Mouse (Mus musculus): ENCODE results near the gene Tgfbrap1.
A peak's percentile ranks its signal among the peaks of the same experiment; 100 is the strongest.
"Not testable (repeated sequence)": the region's sequence is repeated elsewhere in the genome, so short reads cannot be mapped to it uniquely, and the experiment has no call there.

Gene Tgfbrap1

DNA sequence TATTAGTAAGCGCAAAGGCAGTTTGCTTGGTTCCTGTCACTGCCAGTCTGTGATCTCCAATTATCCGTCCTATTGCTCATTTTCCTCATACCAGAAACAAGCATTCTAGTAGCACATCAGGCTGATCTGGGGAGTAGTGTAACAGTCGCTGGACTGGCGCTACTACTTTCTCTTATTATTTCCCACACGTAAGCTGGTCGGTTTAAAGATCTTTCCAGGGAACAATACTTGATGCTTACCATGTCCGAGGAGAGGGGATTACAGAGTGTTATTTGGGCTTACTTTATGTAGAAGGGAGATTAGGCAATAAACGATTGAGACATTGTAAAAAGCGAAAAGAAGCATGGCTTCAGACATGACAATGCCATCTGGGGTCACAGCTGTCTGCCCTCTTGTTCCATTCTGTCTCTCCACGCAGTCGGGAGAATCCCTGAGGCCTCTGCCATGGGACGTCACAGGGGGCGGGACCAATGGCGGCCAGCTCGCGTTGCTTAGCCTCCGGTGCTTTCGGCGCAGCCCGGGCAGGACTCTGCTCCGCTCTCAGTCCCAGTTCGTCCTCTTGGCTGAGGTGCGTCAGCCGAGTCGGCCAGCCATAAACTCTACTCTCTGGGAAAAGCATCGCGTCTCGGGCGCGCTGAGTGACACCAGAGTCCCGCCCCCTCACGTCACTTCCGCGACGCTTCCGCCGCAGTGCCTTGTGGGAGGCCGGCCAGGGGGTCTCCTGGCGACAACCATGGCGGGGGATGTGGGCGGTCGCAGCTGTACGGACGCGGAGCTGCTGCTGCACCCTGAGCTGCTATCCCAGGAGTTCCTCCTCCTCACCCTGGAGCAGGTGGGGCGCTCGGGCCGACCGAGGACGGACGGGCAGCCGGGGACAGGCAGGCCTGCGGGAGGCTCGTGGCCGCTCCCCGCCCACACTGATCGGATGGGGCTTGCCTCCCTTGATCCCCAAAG is at the start of gene Tgfbrap1, which contains the start of gene AI597479:
Tgfbrap1 (minus strand) TSS at position 607 of the 954 bp plus-strand sequence.
AI597479 (plus strand) TSS at position 680 of the 954 bp plus-strand sequence.
- DNase-seq (ENCODE audit: low spot score in 2 of 2): peak; percentile 88 to 94

DNA sequence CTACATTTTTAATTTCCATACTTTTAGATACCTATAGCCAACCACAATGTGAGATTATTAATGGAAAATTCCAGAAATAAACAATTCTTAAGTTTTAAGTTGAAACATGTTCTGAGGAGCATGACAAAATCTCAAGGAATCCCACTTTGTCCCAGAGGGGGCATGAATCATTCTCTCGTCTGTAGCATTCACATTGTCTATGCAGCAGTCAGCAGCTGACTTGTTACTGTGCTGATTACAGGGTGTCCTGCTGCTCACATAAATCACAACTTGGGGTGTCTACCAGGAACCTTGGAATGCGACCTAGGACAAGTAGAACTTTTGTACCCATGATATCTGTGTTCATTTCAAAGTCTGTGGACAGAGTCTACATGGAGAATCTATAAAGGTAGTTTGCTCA is 49.0 kb upstream of the Tgfbrap1 start:
- no peak for DNase-seq (ENCODE audit: low spot score in 2 of 2)

- no peak for DNase-seq (ENCODE audit: low spot score in 2 of 2)
Measured at GRCm38 (mm10) chr1:43145388-43145787, 47.0 kb upstream of the Tgfbrap1 start.

DNA sequence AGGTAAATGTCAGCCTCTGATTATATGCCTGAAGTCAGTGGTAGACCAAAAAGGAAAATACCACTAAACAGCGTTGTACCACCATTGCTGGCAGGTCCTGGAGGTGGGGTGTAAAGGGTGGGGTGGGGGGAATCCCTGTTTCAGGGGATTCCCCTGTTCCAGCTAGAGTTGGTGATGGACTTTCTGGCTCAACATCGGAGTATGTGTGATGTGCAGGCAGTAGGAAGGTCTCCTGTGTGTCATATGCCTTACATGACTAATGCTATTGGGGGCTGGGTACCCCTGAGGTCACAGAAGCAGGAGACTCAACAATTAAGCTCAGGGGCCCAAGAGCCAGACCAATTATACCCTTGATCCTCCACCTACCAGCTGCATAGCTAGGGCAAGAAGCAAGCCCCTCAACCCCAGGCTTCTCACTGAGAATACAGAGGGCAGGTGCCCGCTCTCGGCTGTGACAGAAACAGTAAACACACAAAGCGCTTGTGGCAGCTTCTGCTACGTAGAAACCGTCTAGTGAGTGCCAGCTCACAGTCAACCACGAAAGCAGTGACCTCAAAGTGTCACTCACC is 46.0 kb upstream of the Tgfbrap1 start:
- DNase-seq (ENCODE audit: low spot score in 2 of 2): no peak

GRCm38 (mm10) chr1:43143791-43144190 is 45.4 kb upstream of the Tgfbrap1 start:
- no peak for DNase-seq (ENCODE audit: low spot score in 2 of 2)

DNA sequence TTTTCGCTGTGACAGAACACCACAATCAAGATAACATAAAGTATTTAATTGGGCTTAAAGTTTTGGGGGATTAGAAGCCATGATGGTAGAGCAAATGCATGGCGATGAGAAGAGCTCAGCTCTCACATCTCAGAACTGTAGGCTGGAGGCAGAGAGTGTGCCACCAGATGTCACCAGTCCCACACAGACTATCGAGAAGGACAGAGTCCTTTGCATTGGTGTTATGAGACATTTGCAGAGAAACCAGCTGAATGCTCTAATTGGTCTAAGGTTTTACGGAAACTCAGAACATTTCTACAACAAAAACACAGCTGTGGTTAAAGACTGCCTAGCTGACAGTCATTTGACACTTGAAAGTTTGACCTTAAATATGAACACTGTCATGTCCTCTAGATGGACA is 44.8 kb upstream of the Tgfbrap1 start:
- DNase-seq (ENCODE audit: low spot score in 2 of 2): no peak

DNA sequence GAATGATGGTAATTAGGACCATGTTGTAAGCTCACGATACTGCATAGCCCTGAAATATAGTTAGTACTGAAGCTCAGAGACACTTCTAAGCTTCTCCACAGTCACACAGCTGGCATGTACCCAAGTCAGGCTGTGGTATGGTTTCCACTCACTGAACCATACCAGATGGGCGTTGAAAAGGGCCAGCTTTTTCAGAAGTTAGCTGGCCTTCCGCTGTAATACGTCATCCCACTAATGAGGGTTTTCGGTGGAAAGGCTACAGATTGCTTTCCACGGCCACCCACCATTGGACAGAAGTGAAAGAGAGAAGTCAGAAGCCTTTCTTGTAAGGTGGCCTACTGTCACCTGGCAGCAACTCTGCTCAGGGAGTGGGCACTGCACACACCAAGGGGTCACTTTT is 44.4 kb upstream of the Tgfbrap1 start:
- DNase-seq (ENCODE audit: low spot score in 2 of 2): no peak

GRCm38 (mm10) chr1:43141555-43141961 is 43.1 kb upstream of the Tgfbrap1 start:
- DNase-seq (ENCODE audit: low spot score in 2 of 2): peak in 1 of 2 experiments; percentile 34

GRCm38 (mm10) chr1:43139587-43140266 is 41.3 kb upstream of the Tgfbrap1 start:
- DNase-seq (ENCODE audit: low spot score in 2 of 2): peak; percentile 71 to 89

GRCm38 (mm10) chr1:43138268-43138812 is 39.9 kb upstream of the Tgfbrap1 start:
- no peak for DNase-seq (ENCODE audit: low spot score in 2 of 2)

DNA sequence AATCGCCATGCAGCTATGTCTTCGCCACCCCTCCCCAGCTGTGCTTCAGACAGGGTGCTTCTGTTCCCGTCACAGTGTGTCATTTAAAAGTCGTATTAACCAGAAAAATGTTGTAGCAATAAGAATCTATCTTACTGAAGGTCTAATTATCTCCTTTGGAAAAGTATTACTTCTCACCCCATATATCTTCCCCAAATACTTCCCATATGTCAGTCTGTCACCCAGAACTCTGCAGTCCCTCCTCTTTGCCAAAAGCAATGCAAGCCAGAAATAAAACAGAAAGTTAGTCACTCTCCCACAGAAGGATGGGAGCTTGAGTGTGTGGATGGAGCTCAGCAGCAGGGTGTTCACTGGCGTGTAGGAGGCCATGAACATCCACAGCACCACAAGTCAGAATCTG is 38.9 kb upstream of the Tgfbrap1 start:
- DNase-seq (ENCODE audit: low spot score in 2 of 2): no peak

- DNase-seq (ENCODE audit: low spot score in 2 of 2): not testable (repeated sequence)
Measured at GRCm38 (mm10) chr1:43136488-43137029, 38.1 kb upstream of the Tgfbrap1 start.

DNA sequence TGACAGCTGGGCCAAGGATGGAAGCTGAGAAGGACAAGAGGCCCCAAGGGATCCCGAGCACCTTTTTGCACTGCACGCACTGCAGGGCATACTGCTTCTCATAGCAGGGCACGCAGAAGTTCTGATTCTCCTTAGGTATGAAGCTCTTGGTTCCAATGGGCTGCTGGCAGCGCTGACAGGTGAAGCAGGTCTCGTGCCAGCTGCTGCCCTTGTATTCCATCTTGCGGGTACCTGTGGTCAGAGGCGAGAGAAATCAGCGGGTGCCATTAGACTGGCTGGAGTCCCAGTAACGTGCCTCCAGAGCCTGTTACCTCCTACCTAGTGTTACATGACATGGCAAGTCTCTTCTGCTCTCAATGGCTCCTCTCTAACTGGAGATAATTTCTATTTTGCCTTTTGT is 33.2 kb upstream of the Tgfbrap1 start:
- no peak for DNase-seq (ENCODE audit: low spot score in 2 of 2)

DNA sequence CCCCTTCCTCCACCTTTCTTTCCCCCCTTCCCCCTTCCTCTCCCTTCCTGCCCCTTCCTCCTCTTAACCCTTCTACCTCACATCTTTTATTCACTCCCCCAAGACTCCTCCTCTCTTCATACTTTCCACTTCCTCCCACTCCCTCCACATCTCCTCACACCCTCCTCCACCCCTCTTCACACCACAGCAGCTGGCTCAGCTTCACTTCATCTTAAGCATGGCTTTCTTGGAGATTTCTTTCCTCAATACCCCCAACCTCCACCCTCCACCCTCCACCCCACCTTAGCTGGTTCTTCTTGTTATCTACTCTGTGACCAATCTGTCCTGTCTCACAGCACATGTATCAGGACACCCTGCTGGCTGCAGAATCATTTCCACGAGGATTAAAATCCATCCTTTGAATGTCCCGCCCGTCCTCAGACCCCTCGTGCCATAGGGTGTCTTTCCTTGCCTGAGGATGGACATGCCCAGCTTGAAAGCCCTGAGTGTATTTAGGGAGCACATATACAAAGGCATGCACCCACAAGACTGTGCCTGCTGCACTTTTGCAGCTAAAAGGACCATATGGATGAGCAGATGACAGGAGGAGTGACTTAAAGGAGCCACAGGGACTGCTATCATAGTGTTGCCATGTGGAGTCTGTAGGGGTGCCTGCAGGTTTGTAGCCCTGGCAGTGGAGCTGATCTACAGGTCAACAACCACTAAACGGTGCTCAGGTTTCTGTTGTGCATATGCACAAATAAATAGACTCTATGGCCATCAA is 32.0 kb upstream of the Tgfbrap1 start:
- no peak for DNase-seq (ENCODE audit: low spot score in 2 of 2)

DNA sequence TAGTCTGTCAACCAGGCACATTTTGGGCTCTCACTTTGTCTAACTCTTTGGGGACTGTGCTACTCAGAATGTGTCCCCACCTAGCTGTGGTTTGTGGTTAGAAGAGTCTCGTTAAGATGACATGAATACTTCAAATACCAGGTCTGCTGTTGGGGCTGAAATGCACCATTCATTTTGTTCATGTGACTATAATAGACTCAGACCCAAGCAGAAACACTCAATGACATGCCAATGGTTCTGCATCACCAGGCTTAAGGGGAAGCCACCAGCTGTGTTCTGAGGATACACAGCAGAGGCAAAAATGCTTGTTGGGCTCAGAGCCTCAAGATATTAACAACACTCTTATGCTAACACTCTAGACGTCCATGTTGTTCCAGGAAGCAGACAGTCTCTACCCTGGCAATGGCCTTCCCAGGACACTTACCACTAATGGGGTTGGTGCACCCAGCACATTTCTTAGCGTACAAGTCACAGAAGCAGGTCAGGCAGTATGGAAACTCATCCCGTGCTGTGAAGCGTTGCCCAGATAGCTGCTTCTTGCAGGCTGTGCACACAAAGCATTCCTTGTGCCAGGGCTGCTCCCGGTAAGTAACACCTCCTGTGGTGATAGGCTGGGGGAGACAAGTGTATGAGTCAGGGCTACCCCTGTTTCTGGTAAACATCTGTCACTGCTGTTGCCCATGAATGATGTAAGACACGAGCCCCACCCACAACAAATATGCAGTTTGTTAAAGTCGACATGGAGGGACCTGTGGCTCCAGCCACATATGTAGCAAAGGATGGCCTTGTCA is 29.6 kb upstream of the Tgfbrap1 start:
- no peak for DNase-seq (ENCODE audit: low spot score in 2 of 2)

DNA sequence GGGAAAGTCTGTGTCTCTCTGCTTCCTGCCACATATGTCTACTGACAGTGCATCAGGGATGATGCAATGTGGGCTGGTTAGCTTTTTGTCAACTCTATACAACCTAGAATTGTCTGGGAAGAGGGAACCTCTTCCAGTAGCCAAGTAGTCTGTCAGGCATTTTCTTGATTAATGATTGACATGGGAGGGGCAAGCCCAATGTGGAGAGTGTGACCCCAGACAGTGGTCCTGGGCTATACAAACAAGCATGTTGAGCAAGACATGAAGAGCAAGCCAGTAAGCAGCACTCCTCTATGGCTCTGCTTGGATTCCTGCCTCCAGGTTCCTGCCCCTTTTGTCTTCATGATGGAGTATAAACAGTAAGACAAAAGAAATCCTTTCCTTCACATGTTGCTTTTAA is 28.8 kb upstream of the Tgfbrap1 start:
- DNase-seq (ENCODE audit: low spot score in 2 of 2): no peak

GRCm38 (mm10) chr1:43124726-43125125 is 26.3 kb upstream of the Tgfbrap1 start:
- no peak for DNase-seq (ENCODE audit: low spot score in 2 of 2)

DNA sequence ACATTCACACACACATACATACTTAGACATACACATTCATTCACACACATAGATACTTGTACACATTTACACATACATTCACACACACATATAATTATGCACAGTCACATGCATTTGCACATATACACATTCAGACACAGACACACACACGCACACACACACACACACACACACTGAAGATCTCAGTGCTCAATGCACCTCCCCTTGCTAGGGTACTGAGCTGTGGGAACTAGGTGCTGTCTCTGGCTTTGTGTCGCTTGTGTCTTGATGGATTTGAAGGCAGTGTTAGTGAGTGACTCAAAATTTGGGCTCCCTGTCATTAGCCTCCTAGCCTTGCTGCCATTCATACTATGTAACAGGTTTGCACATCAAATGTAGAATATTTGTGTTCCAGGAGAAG is 24.2 kb upstream of the Tgfbrap1 start:
- no peak for DNase-seq (ENCODE audit: low spot score in 2 of 2)

DNA sequence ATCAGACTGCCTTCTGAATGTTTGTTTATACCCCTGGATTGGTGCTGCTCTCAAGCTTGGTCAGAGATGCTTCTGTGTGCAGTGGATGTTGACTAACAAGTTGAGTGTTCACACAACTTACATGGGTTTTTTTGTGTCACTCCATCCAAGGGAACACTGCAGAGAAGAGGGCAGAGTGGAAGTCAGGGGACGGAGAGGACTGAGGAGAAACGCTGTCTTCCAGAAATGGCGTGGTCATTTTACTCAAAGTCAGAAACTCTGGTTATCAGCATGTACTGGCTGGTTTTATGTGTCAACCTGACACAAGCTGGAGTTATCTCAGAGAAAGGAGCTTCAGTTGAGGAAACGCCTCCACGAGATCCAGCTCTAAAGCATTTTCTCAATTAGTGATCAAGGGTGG is 22.5 kb upstream of the Tgfbrap1 start:
- no peak for DNase-seq (ENCODE audit: low spot score in 2 of 2)

GRCm38 (mm10) chr1:43117435-43117834 is 19.0 kb upstream of the Tgfbrap1 start:
- DNase-seq (ENCODE audit: low spot score in 2 of 2): no peak
